Mouse (Mus musculus) kidney, postnatal 4 days (tissue): ENCODE results near the gene Eef1g.
A peak's percentile ranks its signal among the peaks of the same experiment; 100 is the strongest.

Experiments used
- DNase-seq, 2 experiments: peaks; one replicate each; pipeline ENCODE4 v3.0.0; 2021; ENCODE audit warnings: mixed read lengths in 2 of 2

Gene Eef1g

DNA sequence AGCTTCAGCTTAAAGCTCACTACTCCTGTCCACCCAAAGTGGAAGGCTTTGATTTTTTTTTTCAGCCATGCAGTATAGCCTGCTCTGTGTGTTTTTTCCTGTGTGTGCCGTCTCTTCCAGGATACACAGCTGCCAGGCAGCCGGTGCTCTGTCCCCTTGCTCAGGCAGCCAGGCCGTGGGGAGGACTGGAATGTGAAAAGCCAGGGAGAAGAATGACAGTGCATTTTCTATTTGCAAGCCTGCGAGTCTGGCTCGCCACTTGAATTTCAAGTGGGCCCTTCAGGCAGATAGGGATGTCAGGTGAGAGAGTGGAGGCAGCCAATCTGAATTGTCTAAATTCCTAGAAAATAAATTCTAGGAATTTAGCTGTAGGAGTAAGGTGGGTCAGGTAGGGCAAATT, 61.0 kb downstream of the Eef1g start:
- peak in 1 of 2 experiments; percentile 49 for DNase-seq
